Mouse (Mus musculus): ENCODE data around the gene Tcl1b2. TPM values are rescaled to one million over a fixed set of nuclear protein-coding genes. Genes with fewer than 3 reads are reported as not detected.
"Not testable (repeated sequence)": the region's sequence is repeated elsewhere in the genome, so short reads cannot be mapped to it uniquely, and the experiment has no call there.

The Tcl1b2 gene
- polyA plus RNA-seq, 1 experiment: not detected

DNA sequence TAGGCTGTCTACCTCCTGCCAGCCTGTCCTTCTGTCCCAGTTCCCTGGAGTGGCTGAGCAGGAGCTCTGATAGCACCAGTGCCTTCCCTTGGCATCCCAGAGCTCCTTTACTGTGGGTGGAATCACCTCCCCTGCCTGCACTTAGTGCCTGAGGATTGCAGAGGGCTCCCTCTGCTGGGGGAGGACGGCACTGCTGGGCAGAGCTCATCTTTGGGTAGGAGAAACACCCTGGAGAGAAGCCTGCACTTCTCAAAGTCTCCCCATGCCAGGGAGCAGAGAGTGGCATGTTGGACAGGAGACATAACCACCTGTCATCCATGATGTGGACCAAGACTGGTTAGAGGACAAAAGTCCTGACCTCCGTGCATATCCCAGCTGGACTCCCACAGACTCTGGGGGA lies 43.2 kb downstream of the Tcl1b2 start:
- DNase-seq; H3K4me3 ChIP-seq (replicated peaks; ENCODE audit: insufficient read depth, low read depth, low read length); H3K4me1 ChIP-seq (ENCODE audit: control insufficient read depth, insufficient read depth, low read length); H3K27ac ChIP-seq (ENCODE audit: insufficient read depth, low read length); H3K27me3 ChIP-seq (ENCODE audit: control insufficient read depth, insufficient read depth, low read length): not testable (repeated sequence)
- peak; percentile 15; the same call in 1 of the 2 replicates for TF ChIP-seq CTCF (IDR thresholded peaks at IDR 0.05; ENCODE audit: borderline replicate concordance, insufficient read depth, low read depth, low read length)
- WGBS: 37% methylated on average over 2 of the region's 2 CpGs

DNA sequence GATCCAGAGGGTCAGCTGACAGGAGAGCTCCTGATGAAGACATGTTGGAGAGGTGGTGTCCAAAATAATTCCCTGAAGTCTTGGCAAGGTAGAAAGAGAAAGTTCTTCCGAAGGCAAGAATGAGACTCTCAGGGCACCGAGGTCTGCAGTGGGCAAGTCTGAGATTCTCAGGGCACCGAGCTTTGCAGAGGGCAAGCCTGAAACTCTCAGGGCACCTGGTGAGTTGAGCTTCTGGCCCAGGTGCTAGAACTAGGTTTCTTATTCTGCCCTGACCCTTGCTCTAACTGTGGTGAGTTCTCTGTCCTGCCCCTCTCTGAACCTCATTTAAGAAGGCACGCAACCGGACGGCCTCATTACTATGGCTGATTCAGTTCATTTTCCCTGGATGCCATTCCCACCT lies 44.9 kb downstream of the Tcl1b2 start, which contains the start of gene Tcl1b3:
Gene Tcl1b3 (plus strand): TSS at position 301 of the 400 bp plus-strand sequence.
- WGBS: 95% methylated on average over 6 of the region's 6 CpGs
- not testable (repeated sequence) for DNase-seq; H3K27ac ChIP-seq (ENCODE audit: insufficient read depth, low read length); H3K4me3 ChIP-seq (replicated peaks; ENCODE audit: insufficient read depth, low read depth, low read length); H3K27me3 ChIP-seq (ENCODE audit: control insufficient read depth, insufficient read depth, low read length); H3K4me1 ChIP-seq (ENCODE audit: control insufficient read depth, insufficient read depth, low read length)

- WGBS: 30% methylated on average over 7 of the region's 7 CpGs
- not testable (repeated sequence) for DNase-seq
Measured at GRCm38 (mm10) chr12:105199684-105200497, 54.1 kb downstream of the Tcl1b2 start.

GRCm38 (mm10) chr12:105201657-105202056 lies 55.8 kb downstream of the Tcl1b2 start, which contains the start of gene Tcl1b4:
Tcl1b4 (plus strand) TSS chr12:105201957.
- not testable (repeated sequence) for H3K4me3 ChIP-seq (replicated peaks; ENCODE audit: insufficient read depth, low read depth, low read length); DNase-seq; H3K4me1 ChIP-seq (ENCODE audit: control insufficient read depth, insufficient read depth, low read length); H3K27ac ChIP-seq (ENCODE audit: insufficient read depth, low read length); H3K27me3 ChIP-seq (ENCODE audit: control insufficient read depth, insufficient read depth, low read length)
- 90% methylated on average over 1 of the region's 1 CpGs for WGBS

More at GRCm38 (mm10) chr12:105199684-105200497, 54.1 kb downstream of the Tcl1b2 start:
- H3K4me3 ChIP-seq (replicated peaks; ENCODE audit: insufficient read depth, low read depth, low read length); H3K27me3 ChIP-seq (ENCODE audit: control insufficient read depth, insufficient read depth, low read length); H3K4me1 ChIP-seq (ENCODE audit: control insufficient read depth, insufficient read depth, low read length); H3K27ac ChIP-seq (ENCODE audit: insufficient read depth, low read length): not testable (repeated sequence)

Other genes with a start within 250 kb of the Tcl1b2 start
- gene Syne3, start 136.2 kb upstream of the Tcl1b2 start, polyA plus RNA-seq (2012; rRNA removed): 1.1 and 1.2 TPM in 2 replicates
- 85.9 and 101 TPM in 2 replicates for gene Glrx5, start 113.3 kb upstream of the Tcl1b2 start, polyA plus RNA-seq (2012; rRNA removed)
- not detected in 2 replicates for gene Tcl1b1, start 13.7 kb downstream of the Tcl1b2 start, polyA plus RNA-seq (2012; rRNA removed)
- gene Tcl1b5, start 30.3 kb downstream of the Tcl1b2 start, polyA plus RNA-seq (2012; rRNA removed): not detected in 2 replicates
- not detected in 2 replicates for gene Tcl1b3, start 45.0 kb downstream of the Tcl1b2 start, polyA plus RNA-seq (2012; rRNA removed)
- gene Tcl1b4, start 55.9 kb downstream of the Tcl1b2 start, polyA plus RNA-seq (2012; rRNA removed): not detected in 2 replicates
- not detected in 2 replicates for gene Tcl1, start 76.8 kb downstream of the Tcl1b2 start, polyA plus RNA-seq (2012; rRNA removed)
- gene Tunar, start 187.9 kb downstream of the Tcl1b2 start, polyA plus RNA-seq (2012; rRNA removed): 29.6 and 32.4 TPM in 2 replicates

Data from cerebellum, adult 2 months (tissue).